In the genomic region with DNA sequence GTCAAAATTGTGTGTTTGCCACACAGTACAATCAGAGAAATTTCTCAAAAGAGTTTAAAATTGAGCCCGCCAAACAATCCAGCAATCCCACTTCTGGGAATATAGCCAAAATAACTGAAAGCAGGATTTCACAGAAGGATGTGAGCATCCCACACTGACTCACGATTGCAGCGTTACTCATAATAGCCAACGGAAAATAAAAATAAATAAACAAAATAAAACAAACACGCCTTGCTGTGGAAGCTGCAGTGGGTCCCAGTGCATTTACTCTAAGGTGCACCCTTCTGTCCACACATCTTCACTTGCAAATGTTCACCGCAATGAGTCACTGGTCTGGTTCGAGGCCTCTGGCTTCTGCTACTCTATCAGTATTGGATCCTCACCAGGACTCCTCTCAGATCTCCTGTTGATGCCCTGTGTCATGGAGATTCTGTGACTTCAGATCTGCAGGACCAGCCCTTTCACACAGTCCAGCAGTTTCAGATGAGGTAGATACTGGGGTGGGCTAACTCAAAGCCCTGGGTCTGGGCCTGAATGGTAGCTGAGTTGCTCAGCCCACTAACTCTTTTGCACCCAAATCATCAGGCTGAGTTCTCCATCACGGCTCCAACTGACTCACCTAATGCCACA, we compare ENCODE assay signal across 30 mouse cellular contexts. TPM values are rescaled to one million over a fixed set of nuclear protein-coding genes. Genes with fewer than 3 reads are reported as not detected.
A peak's percentile ranks its signal among the peaks of the same experiment; 100 is the strongest.
DNase-seq lines count a peak whose midpoint lies in the region; ATAC-seq and TF ChIP-seq lines count a peak whose summit lies in the region.
"Had no signal": no experiment of that assay in that cellular context is flagged by ENCODE, and none has a peak within 500 bp of the region (broad histone marks: within the 10 kb centered on the region; RNA-seq: fewer than 3 reads in every experiment).

No protein-coding gene starts in this region.

- no peaks in the 10 kb centered on the region for H3K36me3 ChIP-seq in limb, embryonic 14.5 days (ENCODE audit: control insufficient read depth, insufficient read depth, low read length)
- H3K36me3 ChIP-seq in limb, embryonic 10.5 days, result no peaks in the 10 kb centered on the region
- no peaks in the 10 kb centered on the region for H3K36me3 ChIP-seq in embryonic facial prominence, embryonic 15.5 days
- H3K36me3 ChIP-seq: G1E; hindbrain, embryonic 12.5 days; limb, embryonic 12.5 days; liver, embryonic 13.5 days had no signal

- no peak overlapping the region for H3K4me3 ChIP-seq in limb, embryonic 14.5 days (replicated peaks; ENCODE audit: low read length)
- no peak overlapping the region for H3K4me3 ChIP-seq in limb, embryonic 10.5 days
- H3K4me3 ChIP-seq in embryonic facial prominence, embryonic 15.5 days (replicated peaks), result no peak overlapping the region
- H3K4me3 ChIP-seq: erythroblast, embryonic 14.5 days; hindbrain, embryonic 12.5 days; left cerebral cortex, adult 2 months; limb, embryonic 12.5 days; liver, embryonic 13.5 days had no signal

- 76% methylated on average over 8 of the region's 8 CpGs for WGBS in limb, embryonic 14.5 days
- 92% methylated on average over 8 of the region's 8 CpGs for WGBS in limb, embryonic 10.5 days
- WGBS in embryonic facial prominence, embryonic 15.5 days, result 51% methylated on average over 8 of the region's 8 CpGs

- TF ChIP-seq POLR2A in limb, embryonic 14.5 days (IDR thresholded peaks at IDR 0.05; ENCODE audit: borderline replicate concordance, extremely low read depth, insufficient read depth, insufficient read length), result no peak

- H3K27me3 ChIP-seq in limb, embryonic 14.5 days (ENCODE audit: control insufficient read depth, insufficient read depth, low read length), result no peaks in the 10 kb centered on the region
- no peaks in the 10 kb centered on the region for H3K27me3 ChIP-seq in limb, embryonic 10.5 days (ENCODE audit: low read depth, poor library complexity, severe bottlenecking)
- no peaks in the 10 kb centered on the region for H3K27me3 ChIP-seq in embryonic facial prominence, embryonic 15.5 days
- H3K27me3 ChIP-seq: hindbrain, embryonic 12.5 days; limb, embryonic 12.5 days; liver, embryonic 13.5 days had no signal

- ATAC-seq in limb, embryonic 14.5 days (ENCODE audit: low FRiP score, low read depth), result no peak
- no peak for ATAC-seq in embryonic facial prominence, embryonic 15.5 days (ENCODE audit: insufficient number of reproducible peaks, low FRiP score, low TSS enrichment, low read depth)
- ATAC-seq: forebrain, postnatal 0 days; inflammation-experienced regulatory T-cells, adult 6 months had no signal

- DNase-seq in limb, embryonic 14.5 days (ENCODE audit: low spot score), result peak; percentile 21
- DNase-seq in limb, embryonic 10.5 days (ENCODE audit: low spot score), result no peak
- DNase-seq in 3134 (ENCODE audit: extremely low read depth, insufficient read length, low spot score) (peak; percentile 58), 3T3-L1 (ENCODE audit: low read depth, low spot score) (peak; percentile 87)
- DNase-seq in urinary bladder, postnatal 4 days (ENCODE audit: low spot score in 2 of 2), result no peak
- no peak for DNase-seq in thymus, postnatal 0 days (ENCODE audit: low spot score)
- DNase-seq: adrenal gland, postnatal 36 days; cerebellum, adult 2 months; cerebellum, postnatal 36 days; forebrain, postnatal 0 days; gastrocnemius, postnatal 36 days; kidney, postnatal 4 days; layer of hippocampus, adult 9-11 months; liver, embryonic 13.5 days; lung, postnatal 36 days; right cerebral cortex, postnatal 14 days; thymus, adult 18-20 months had no signal

- no peak overlapping the region for H3K9ac ChIP-seq in limb, embryonic 14.5 days (ENCODE audit: low read depth, low read length, severe bottlenecking)
- no peak overlapping the region for H3K9ac ChIP-seq in embryonic facial prominence, embryonic 15.5 days
- H3K9ac ChIP-seq: forebrain, postnatal 0 days; hindbrain, embryonic 12.5 days; limb, embryonic 12.5 days; liver, embryonic 13.5 days had no signal

- no peaks in the 10 kb centered on the region for H3K4me1 ChIP-seq in limb, embryonic 14.5 days (ENCODE audit: control insufficient read depth, insufficient read depth, low read length)
- no peaks in the 10 kb centered on the region for H3K4me1 ChIP-seq in limb, embryonic 10.5 days
- peaks cover 9% of the 10 kb centered on the region; the same call in 1 of the 2 replicates for H3K4me1 ChIP-seq in embryonic facial prominence, embryonic 15.5 days
- H3K4me1 ChIP-seq: hindbrain, embryonic 12.5 days; liver, embryonic 13.5 days had no signal

- H3K4me2 ChIP-seq in limb, embryonic 14.5 days (replicated peaks; ENCODE audit: low read depth, low read length, severe bottlenecking), result no peak overlapping the region
- no peak overlapping the region for H3K4me2 ChIP-seq in embryonic facial prominence, embryonic 15.5 days (replicated peaks)
- H3K4me2 ChIP-seq: hindbrain, embryonic 12.5 days; limb, embryonic 12.5 days; liver, embryonic 13.5 days; midbrain, embryonic 11.5 days had no signal

- H3K27ac ChIP-seq in limb, embryonic 14.5 days (replicated peaks; ENCODE audit: low read depth, low read length), result no peak overlapping the region
- H3K27ac ChIP-seq in limb, embryonic 10.5 days, result no peak overlapping the region
- H3K27ac ChIP-seq in embryonic facial prominence, embryonic 15.5 days (replicated peaks), result peak overlapping the region; percentile 22; the same call in 1 of the 2 replicates
- H3K27ac ChIP-seq: hindbrain, embryonic 12.5 days; left cerebral cortex, adult 2 months; limb, embryonic 12.5 days; liver, embryonic 13.5 days had no signal

- no peaks in the 10 kb centered on the region for H3K9me3 ChIP-seq in limb, embryonic 14.5 days (ENCODE audit: control insufficient read depth, low read length)
- no peaks in the 10 kb centered on the region for H3K9me3 ChIP-seq in limb, embryonic 10.5 days (replicated peaks)
- H3K9me3 ChIP-seq in embryonic facial prominence, embryonic 15.5 days (replicated peaks), result no peaks in the 10 kb centered on the region
- H3K9me3 ChIP-seq: G1E; hindbrain, embryonic 12.5 days; limb, embryonic 12.5 days; liver, embryonic 13.5 days had no signal

RNA-seq across cellular contexts. Expression of gene 1700011L22Rik, which starts 7.8 kb away (rescaled TPM):
- polyA plus RNA-seq in limb, embryonic 14.5 days (2012; rRNA removed), result not detected in 2 replicates
- polyA plus RNA-seq in limb, embryonic 14.5 days (2014; fragmentation: Nextera tagmentation; extraction: Ambion mirVana), result not detected in 2 replicates
- polyA plus RNA-seq in limb, embryonic 10.5 days (2016; fragmentation: Nextera tagmentation; extraction: Ambion mirVana), result not detected in 2 replicates
- not detected in 2 replicates for polyA plus RNA-seq in embryonic facial prominence, embryonic 15.5 days (2015; fragmentation: Nextera tagmentation; extraction: Ambion mirVana)
- polyA plus RNA-seq in thymus, postnatal 0 days (2015; fragmentation: Nextera tagmentation; extraction: Ambion mirVana), result not detected in 2 replicates
- polyA plus RNA-seq: cerebellum, adult 2 months; erythroblast, embryonic 14.5 days; forebrain, postnatal 0 days; G1E; heart, embryonic 16.5 days; hindbrain, embryonic 12.5 days; inflammation-experienced regulatory T-cells, adult 6 months; kidney, embryonic 14.5 days; limb, embryonic 12.5 days; liver, embryonic 13.5 days; midbrain, embryonic 11.5 days; neural tube, embryonic 14.5 days; spleen, adult 2 months; stomach, embryonic 14.5 days had no signal

RNA-seq across cellular contexts. Expression of gene Mmaa, which starts 38.5 kb away (rescaled TPM):
- polyA plus RNA-seq in limb, embryonic 14.5 days (2012; rRNA removed), result 11.7 and 16.9 TPM in 2 replicates
- 15.7 and 16.8 TPM in 2 replicates for polyA plus RNA-seq in limb, embryonic 14.5 days (2014; fragmentation: Nextera tagmentation; extraction: Ambion mirVana)
- 10.2 and 12.2 TPM in 2 replicates for polyA plus RNA-seq in limb, embryonic 10.5 days (2016; fragmentation: Nextera tagmentation; extraction: Ambion mirVana)
- 16.3 and 16.5 TPM in 2 replicates for polyA plus RNA-seq in embryonic facial prominence, embryonic 15.5 days (2015; fragmentation: Nextera tagmentation; extraction: Ambion mirVana)
- polyA plus RNA-seq in thymus, postnatal 0 days (2015; fragmentation: Nextera tagmentation; extraction: Ambion mirVana), result 6.9 and 8.8 TPM in 2 replicates

Comparison
In these comparisons a context has a peak if more than half of its experiments do, and no peak if none do; other contexts are left out.
1. DNase-seq: peak in limb, embryonic 14.5 days (single experiment), 3134 (single experiment) and 3T3-L1 (single experiment); none in limb, embryonic 10.5 days (single experiment), urinary bladder, postnatal 4 days (0 of 2) and thymus, postnatal 0 days (single experiment).